Mouse (Mus musculus): ENCODE measurements around the gene Rai1.

DNA sequence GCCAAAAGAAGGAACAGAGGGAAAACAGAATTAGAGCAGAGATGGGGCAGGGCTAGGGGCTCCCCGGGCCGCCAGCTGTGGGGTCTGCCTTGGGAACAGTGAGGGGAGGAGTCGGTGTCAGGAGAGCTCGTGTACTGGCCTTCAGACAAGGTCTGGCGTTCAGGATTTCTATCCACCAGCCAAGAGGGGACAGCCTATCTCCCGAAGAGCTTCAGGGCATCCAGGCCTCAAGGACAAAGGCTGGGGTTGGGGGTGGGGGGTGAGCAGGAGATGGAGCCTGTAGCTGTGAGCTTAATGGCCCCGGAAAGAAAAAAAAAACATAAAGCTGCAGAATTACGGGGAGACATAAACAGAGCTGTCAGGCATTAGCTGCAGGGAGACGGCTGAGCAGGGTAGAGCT lies 64.0 kb downstream of the Rai1 start:
- no peak for TF ChIP-seq POLR2A (IDR thresholded peaks at IDR 0.05; ENCODE audit: insufficient read depth, low read depth, low read length)
- no peak for TF ChIP-seq CTCF (IDR thresholded peaks at IDR 0.05; ENCODE audit: insufficient read depth, low read depth, low read length)
